Mouse (Mus musculus): ENCODE measurements at regions not wholly inside any gene's neighbourhood (a gene's known extent, or its start where the extent isn't known, plus 50 kb on each side); places are given as distances from the start of the nearest gene placed in this dataset.

- in situ Hi-C loops (cut with MboI, MseI), result no loop called here
These were observed 229.7 kb upstream of the Zdhhc25 start for GRCm38 (mm10) chr15:88370366-88370765.

DNA sequence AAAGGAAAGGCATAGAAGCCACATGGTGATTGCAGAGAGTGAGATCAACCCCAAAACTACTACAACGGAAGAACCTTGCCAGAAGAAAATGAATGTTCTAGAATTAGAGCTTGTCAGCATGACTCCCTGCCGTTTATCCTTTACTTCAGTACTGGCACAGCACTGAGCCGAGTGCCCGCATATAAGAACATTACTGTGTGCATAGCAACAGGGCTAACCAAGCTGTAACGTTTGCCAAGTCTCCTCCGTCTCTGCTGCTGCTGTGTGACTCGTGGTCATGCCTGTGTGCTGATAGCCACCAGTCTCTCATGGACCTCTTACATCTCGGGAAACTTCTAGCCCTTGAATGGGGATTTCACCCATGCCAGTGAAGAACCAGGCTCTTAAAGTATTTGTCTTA, 228.1 kb upstream of the Zdhhc25 start:
- in situ Hi-C loops (cut with MboI, MseI), result no loop called here

DNA sequence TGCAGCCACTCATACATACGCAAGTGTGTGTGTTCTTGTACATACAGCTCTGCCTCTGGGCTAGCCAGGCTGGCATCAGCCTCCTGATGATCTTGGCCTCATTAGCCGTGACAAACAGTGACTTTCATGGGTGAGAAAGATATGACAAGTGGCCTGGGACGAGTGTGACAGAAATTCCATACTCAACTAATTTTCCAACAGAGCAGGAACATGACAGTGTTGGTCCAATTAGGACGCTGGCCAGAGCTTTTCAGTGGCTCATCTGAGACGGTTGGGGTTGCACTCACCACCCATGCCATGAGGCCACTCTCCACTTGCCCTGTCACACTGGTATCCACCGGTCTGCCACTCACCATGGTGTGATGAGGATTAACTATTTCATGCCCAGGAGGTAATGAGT, 226.2 kb upstream of the Zdhhc25 start:
- in situ Hi-C loops (cut with MboI, MseI), result no loop called here

DNA sequence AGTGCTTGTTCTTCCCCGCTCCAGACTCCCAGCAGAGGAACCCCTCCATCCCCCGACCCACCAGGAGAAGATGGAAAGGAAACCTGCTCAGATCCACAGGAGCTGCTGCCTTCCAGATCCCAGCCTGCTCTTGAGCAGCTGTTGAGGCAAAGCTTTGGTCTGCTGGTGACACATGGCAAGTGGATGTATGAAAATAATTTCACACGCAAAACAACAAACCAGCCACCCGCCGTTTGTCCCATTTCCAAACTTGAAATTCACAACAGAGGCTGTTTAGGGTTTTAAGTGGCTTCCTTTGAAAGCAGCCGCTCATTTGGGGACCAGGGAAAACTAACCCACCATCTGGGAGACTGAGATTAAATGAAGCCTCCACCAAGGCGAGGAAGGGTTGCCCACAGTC, 220.8 kb upstream of the Zdhhc25 start:
- in situ Hi-C loops (cut with MboI, MseI), result no loop called here

DNA sequence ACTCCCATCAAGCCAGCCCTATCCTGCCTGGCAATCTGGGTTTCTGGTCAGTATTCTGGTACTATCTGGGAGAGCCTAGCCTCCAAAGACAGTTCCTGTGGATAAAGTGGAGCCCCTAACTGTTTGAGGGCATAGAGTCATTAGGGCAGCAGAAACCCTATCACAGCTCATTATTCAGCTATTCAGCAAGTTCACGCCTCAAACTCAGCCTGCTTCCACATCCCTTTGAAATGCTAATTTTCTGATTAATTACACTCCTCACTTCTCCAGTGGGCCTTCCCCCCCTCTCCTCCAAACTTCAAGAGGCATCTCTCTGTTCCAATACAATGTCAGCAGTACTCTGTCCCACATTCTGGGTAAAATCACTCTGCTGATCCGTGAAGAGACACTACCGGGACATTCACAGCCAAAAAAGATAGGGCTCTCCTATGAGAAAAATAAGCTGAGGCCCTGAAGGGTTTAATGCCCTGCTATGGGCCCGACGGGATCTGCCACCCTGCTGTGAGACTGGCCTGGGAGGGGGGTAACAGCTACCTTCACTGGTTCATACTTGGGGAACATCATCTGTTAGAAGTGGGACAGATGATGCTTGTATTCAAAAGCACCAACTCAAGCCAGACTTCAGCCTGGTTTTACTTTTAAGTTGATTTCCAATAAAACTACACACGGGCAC, 220.0 kb upstream of the Zdhhc25 start:
- in situ Hi-C loops (cut with MboI, MseI), result no loop called here

- in situ Hi-C loops (cut with MboI, MseI), result no loop called here
These were observed 218.7 kb upstream of the Zdhhc25 start for GRCm38 (mm10) chr15:88381419-88381818.

- in situ Hi-C loops (cut with MboI, MseI), result no loop called here
These were observed 214.2 kb upstream of the Zdhhc25 start for GRCm38 (mm10) chr15:88385943-88386342.

GRCm38 (mm10) chr15:88386711-88387110, 213.4 kb upstream of the Zdhhc25 start:
- in situ Hi-C loops (cut with MboI, MseI), result no loop called here

GRCm38 (mm10) chr15:88391822-88392221, 208.3 kb upstream of the Zdhhc25 start:
- in situ Hi-C loops (cut with MboI, MseI), result no loop called here

GRCm38 (mm10) chr15:88399064-88399463, 201.0 kb upstream of the Zdhhc25 start:
- in situ Hi-C loops (cut with MboI, MseI), result no loop called here

- in situ Hi-C loops (cut with MboI, MseI), result loop anchor here in 1 of 2 experiments (10.0 kb wide), 1 partner anchor 1875 kb away; no protein-coding TSS in a partner anchor
These were observed 200.1 kb upstream of the Zdhhc25 start for GRCm38 (mm10) chr15:88399989-88400388.

- in situ Hi-C loops (cut with MboI, MseI), result loop anchor here in 1 of 2 experiments (10.0 kb wide), 1 partner anchor 1876 kb away; no protein-coding TSS in a partner anchor
These were observed 199.3 kb upstream of the Zdhhc25 start for GRCm38 (mm10) chr15:88400787-88401186.

GRCm38 (mm10) chr15:88408461-88409379, 191.4 kb upstream of the Zdhhc25 start:
- in situ Hi-C loops (cut with MboI, MseI), result loop anchor here in 1 of 2 experiments (10.0 kb wide), 1 partner anchor 1884 kb away; no protein-coding TSS in a partner anchor

- in situ Hi-C loops (cut with MboI, MseI), result no loop called here
These were observed 185.9 kb upstream of the Zdhhc25 start for GRCm38 (mm10) chr15:88414206-88414605.

- in situ Hi-C loops (cut with MboI, MseI), result no loop called here
These were observed 181.2 kb upstream of the Zdhhc25 start for GRCm38 (mm10) chr15:88418881-88419280.

DNA sequence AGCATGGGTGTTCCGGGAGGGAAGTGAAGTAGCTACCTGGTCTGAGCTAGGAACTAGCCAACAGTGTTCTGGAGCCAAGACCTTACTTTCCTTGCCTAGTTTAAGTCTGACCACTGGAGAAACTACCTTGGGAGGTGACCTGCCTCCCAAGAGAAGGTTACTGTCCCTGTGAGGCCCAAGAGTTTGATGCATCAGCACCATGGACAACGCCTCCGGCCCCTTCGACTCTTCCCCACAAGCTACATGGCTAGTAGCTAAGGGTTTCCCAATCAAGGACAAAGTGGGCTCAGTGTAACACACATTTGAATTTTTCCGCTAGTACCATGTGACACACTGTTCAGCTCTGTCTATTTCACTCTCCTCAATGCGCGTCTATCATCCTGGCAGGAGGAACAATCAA, 171.7 kb upstream of the Zdhhc25 start:
- in situ Hi-C loops (cut with MboI, MseI), result no loop called here

DNA sequence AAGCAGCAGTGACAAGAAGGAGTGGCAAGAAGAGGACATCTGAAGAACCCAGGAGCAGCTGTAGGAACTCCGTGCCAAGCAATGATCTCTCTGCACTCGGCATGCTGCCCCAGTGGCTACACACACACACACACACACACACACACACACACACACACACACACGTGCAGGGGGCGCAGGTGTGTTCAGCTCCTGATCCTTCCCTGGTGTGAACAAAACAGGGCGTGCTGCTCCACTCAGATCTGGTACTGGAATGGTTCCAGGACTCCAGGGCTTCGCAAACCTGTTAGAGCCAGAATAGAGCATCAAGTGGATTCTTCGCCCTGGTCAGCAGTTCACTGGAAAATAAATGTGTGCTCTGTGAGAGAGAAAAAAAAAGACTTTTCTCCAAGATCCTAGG, 169.2 kb upstream of the Zdhhc25 start:
- in situ Hi-C loops (cut with MboI, MseI), result loop anchor here in 1 of 2 experiments (10.0 kb wide), 1 partner anchor 894 kb away; the partner anchor contains the start of gene Adm2

GRCm38 (mm10) chr15:88448272-88448671, 151.8 kb upstream of the Zdhhc25 start:
- in situ Hi-C loops (cut with MboI, MseI), result no loop called here

- in situ Hi-C loops (cut with MboI, MseI), result no loop called here
These were observed 148.9 kb upstream of the Zdhhc25 start for GRCm38 (mm10) chr15:88451241-88451640.

DNA sequence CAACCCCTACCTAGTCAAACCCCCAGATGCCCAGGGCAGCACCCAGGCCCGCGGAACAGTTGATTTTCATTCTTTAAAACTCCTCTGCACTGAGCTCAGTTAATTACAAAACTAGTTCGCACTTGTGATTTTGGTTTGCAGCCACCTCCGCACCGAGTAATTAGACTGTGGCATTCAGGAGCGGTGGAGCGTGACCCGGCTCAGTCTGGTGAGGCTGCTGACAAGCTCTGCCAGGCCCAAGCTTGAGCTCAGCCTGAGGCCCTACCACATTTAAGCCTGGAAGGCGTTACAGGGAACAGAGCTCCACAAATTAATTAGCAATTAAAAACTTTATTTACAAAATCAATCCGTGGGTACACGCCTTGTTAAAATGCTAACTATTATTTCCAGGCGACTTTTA, 132.0 kb upstream of the Zdhhc25 start:
- in situ Hi-C loops (cut with MboI, MseI), result no loop called here

DNA sequence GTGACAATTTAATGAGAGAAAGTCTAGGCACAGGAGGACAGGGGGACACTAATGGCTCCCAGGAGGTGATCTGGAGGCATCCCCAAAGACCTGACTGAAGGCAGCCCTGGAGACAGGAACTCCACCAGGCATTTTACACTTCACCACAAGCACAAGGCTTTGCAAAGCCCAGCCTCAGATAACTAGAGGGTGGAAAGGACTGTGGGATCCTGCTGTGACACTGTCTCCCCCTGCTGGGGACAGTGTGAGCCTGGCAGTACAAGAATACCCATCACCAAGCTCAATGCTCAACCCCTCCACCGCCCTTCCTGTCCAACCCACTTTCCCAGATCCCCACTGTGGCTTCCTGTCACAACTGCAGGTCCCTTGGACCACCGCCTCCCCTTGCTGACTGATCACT, 131.3 kb upstream of the Zdhhc25 start:
- in situ Hi-C loops (cut with MboI, MseI), result no loop called here

Data from T-helper 17 cell (primary cell).